Mouse (Mus musculus) heart, postnatal 0 days (tissue): ENCODE results near the gene Slc12a5.

Experiments
- CTCF ChIP-seq: IDR thresholded peaks from 2 replicates; pipeline ENCODE4 v1.5.1; 2016; ENCODE audit warnings: antibody characterized with exemption, control low read depth, low read depth
- EP300 ChIP-seq: IDR thresholded peaks from 2 replicates; pipeline ENCODE4 v1.6.1; 2016; ENCODE audit warnings: antibody characterized with exemption, low read depth

DNA sequence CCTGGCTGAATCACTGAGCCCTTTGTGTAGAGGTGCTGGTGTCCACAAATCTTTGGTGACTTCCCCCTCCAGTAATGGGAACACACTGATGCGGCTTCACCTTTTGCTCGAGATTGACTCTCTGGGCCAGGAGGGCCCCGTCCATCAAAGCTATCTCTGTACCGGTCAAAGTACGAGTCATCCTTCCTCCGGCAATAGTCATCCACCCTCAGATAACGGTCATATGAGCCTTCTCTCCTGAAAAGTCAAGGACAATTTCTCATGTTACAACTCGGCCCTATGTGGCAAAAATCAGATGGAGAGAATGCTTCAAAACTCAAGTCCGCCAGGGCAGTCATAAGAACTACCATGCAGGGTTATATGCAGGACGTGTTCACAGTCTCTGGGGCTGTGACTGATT is 49.7 kb downstream of the Slc12a5 start:
- TF ChIP-seq CTCF (no peak), EP300 (no peak)
